16 mouse cellular contexts compared by ENCODE assay signal in genomic region chr7:134779761-134780160, GRCm38 (mm10).
DNase-seq lines count a peak whose midpoint lies in the region; ATAC-seq lines count a peak whose summit lies in the region.
"Had no signal": no experiment of that assay in that cellular context is flagged by ENCODE, and none has a peak within 500 bp of the region (broad histone marks: within the 10 kb centered on the region; RNA-seq: fewer than 3 reads in every experiment).

No protein-coding gene starts in this region.

- ATAC-seq in erythroblast, adult 5-6 weeks (replicated peaks; ENCODE audit: low FRiP score, poor library complexity, severe bottlenecking): no peak
- ATAC-seq: forebrain, embryonic 15.5 days; Patski had no signal

- DNase-seq in adrenal gland, adult 2 months: peak; percentile 68
- no peak for DNase-seq in adrenal gland, adult 18-20 months (ENCODE audit: low spot score in 2 of 2)
- DNase-seq in heart, adult 11 months: peak; percentile 74
- DNase-seq in heart, adult 9 months (ENCODE audit: low spot score in 2 of 2): no peak
- peak; percentile 35 for DNase-seq in adrenal gland, postnatal 25 days
- no peak for DNase-seq in layer of hippocampus, adult 9-10 months (ENCODE audit: low spot score)
- DNase-seq: B cell, adult 2 months; cerebellum, adult 18-20 months; cerebellum, adult 9-11 months; gastrocnemius, postnatal 25 days; heart, adult 2 months; kidney, adult 11 months; kidney, adult 8-10 months had no signal

Comparison
In these comparisons a context has a peak if more than half of its experiments do, and no peak if none do; other contexts are left out.
1. DNase-seq: peak in adrenal gland, adult 2 months (single experiment), heart, adult 11 months (single experiment) and adrenal gland, postnatal 25 days (single experiment); none in adrenal gland, adult 18-20 months (0 of 2), heart, adult 9 months (0 of 2) and layer of hippocampus, adult 9-10 months (single experiment).